Mouse (Mus musculus) spleen, adult 12 weeks (tissue): ENCODE results near the gene Scgb1b7.
"Not testable (repeated sequence)": the region's sequence is repeated elsewhere in the genome, so short reads cannot be mapped to it uniquely, and the experiment has no call there.

Source experiments
- DNase-seq: peaks from one replicate; pipeline ENCODE4 v3.0.0; 2022; ENCODE audit warnings: low spot score

The Scgb1b7 gene

DNA sequence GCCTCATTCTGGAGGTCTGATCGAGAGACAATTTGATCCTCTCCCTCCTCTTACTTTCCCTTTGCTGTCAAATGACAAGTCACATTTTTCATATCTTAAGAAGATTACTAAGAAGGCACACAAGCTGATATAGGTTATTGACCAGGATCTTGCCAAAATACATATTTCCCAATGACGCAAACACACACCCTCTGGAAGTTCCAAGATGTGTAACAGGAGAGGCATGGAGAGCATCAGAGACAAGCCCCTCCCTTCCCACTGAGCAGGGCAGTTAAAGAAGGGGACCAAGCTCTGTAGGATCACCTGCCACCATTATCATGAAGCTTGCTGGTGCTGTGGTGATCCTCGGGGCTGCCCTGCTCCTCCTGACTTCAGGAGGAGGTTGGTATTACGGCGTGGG lies at the start of gene Scgb1b7:
TSS of gene Scgb1b7 (plus strand) at position 301 of the 400 bp plus-strand sequence.
- DNase-seq: not testable (repeated sequence)

- not testable (repeated sequence) for DNase-seq
These were observed 6.8 kb upstream of the Scgb1b7 start, which contains the start of gene Scgb2b7 for GRCm38 (mm10) chr7:31705657-31706056. TSS of gene Scgb2b7 (minus strand) at chr7:31705757.
